Mouse (Mus musculus): ENCODE results near the gene Rtca. TPM values are rescaled to one million over a fixed set of nuclear protein-coding genes. Genes with fewer than 3 reads are reported as not detected.

Gene Rtca
- 21.1 and 32.8 TPM in 2 replicates for polyA plus RNA-seq (2012; rRNA removed; ENCODE audit: low replicate concordance)

DNA sequence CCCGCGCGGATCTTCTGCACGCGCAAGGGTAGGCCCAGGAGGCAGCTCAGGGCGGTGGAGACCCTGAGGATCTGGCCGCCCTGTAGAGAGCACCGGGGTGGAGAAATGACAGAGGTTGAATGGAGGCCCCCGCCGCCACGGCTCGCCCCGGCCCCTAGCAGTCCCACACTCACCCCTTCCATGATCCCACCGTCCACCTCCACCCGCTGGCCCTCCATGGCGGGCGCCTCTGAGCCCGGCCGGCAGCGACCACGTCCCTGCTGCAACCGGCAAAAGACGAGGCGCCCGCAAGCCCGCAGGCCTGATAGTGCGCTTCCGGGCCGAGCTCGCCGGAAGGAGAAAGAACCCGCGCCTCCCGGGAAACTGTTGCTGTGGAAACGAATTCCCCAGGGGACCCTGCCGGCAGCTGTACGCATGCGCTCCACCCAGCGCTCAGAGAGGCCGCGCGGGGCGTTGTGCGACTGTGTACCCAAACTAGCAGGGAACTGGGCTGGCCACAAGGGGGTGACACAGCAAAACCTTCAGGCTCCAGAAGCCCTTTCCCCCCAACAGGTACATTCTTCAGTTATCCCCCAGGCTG is at the start of gene Rtca:
TSS of gene Rtca (minus strand) at position 437 of the 580 bp plus-strand sequence.

DNA sequence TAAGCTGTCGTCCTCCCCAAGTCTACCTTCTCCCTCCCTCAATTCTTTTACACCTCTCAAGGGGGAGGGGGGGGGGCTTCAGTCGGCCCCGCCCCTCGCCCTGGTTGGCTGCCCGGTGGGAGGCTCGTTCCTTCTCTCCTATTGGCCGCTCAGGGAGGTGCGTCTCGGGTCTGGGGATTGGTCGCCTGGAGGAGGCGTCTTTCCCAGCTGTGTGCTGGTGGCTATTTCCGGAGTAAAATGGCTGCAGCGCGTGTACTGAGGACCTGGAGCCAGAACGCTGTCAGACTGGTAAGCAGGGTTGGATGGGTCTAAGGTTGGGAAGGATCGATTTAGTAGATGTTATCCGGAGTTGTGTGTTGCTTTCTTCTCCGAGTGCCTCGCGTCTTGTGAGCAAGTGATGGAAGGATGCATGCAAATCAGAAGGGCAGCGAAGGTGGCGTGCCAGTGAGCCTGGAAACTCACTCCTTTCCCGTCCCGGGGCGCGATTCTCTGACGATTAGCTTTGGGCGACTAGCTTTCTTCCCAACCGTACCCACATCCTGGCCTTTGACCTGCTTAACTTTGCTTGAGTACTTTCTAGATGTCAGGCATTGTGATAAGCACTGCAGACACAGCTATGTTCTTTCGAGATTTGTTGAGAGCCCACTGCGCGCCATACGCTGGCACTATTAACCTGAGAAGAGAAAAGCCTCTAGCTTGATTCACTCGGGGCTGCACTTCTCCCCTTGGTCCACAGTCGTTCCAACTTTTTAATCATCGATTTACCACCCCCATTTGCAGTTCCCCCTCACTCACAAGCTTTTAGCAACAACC is 5.1 kb upstream of the Rtca start, which contains the start of gene Dbt:
TSS of gene Dbt (plus strand) at position 167 of the 813 bp plus-strand sequence.

Other genes with a start within 250 kb of the Rtca start
- gene Cdc14a, start 84.2 kb downstream of the Rtca start, polyA plus RNA-seq (2012; rRNA removed; ENCODE audit: low replicate concordance) = 1.8 and 5.6 TPM in 2 replicates
- 18.3 and 28.5 TPM in 2 replicates for gene Dbt, start 4.9 kb upstream of the Rtca start, polyA plus RNA-seq (2012; rRNA removed; ENCODE audit: low replicate concordance)
- 3.6 and 13.5 TPM in 2 replicates for gene Lrrc39, start 54.8 kb upstream of the Rtca start, polyA plus RNA-seq (2012; rRNA removed; ENCODE audit: low replicate concordance)
- gene Sass6, start 86.8 kb upstream of the Rtca start, polyA plus RNA-seq (2012; rRNA removed; ENCODE audit: low replicate concordance) = 1.3 and 3.1 TPM in 2 replicates
- 4.2 and 7.9 TPM in 2 replicates for gene Trmt13, start 106.4 kb upstream of the Rtca start, polyA plus RNA-seq (2012; rRNA removed; ENCODE audit: low replicate concordance)
- gene Mfsd14a, start 154.5 kb upstream of the Rtca start, polyA plus RNA-seq (2012; rRNA removed; ENCODE audit: low replicate concordance) = 29.0 and 33.6 TPM in 2 replicates
- gene Gm43191, start 173.1 kb upstream of the Rtca start, polyA plus RNA-seq (2012; rRNA removed; ENCODE audit: low replicate concordance) = not detected in 2 replicates
- gene Slc35a3, start 204.6 kb upstream of the Rtca start, polyA plus RNA-seq (2012; rRNA removed; ENCODE audit: low replicate concordance) = 8.8 and 10.4 TPM in 2 replicates

Data from subcutaneous adipose tissue, adult 2 months (tissue).